Mouse (Mus musculus) neutrophil, adult 59 days (primary cell): Measurements from ENCODE around the gene Amy1. TPM values are rescaled to one million over a fixed set of nuclear protein-coding genes. Genes with fewer than 3 reads are reported as not detected.

Experiments
- total RNA-seq, 2 experiments: library from RNA; stranded (reverse); gene quantifications; 1 replicate in 1 of 2; 2 replicates in 1 of 2; pipeline ENCODE4 v1.2.4; 2023

The Amy1 gene
- under 1 TPM; 0.46 to 0.84 TPM for total RNA-seq

DNA sequence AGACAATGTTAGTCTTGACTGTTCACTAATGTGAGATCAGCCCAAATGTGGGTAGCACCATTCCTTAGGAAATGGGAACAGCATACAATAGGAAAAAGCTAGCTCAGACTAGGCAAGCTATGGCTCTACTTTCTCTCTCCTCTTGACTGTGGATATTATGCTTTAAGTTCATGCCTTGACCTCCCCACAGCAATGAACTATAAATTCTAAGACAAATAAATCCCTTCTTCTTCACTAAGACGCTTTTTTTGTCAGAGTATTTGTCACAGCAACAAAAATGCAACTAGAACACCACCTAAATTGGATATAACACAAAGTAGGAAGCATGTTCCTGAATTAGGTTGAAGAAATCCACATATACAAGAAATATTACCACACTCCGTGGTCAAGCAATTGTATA is at the start of gene Amy1:
TSS of gene Amy1 (minus strand) at position 101 of the 400 bp plus-strand sequence.

DNA sequence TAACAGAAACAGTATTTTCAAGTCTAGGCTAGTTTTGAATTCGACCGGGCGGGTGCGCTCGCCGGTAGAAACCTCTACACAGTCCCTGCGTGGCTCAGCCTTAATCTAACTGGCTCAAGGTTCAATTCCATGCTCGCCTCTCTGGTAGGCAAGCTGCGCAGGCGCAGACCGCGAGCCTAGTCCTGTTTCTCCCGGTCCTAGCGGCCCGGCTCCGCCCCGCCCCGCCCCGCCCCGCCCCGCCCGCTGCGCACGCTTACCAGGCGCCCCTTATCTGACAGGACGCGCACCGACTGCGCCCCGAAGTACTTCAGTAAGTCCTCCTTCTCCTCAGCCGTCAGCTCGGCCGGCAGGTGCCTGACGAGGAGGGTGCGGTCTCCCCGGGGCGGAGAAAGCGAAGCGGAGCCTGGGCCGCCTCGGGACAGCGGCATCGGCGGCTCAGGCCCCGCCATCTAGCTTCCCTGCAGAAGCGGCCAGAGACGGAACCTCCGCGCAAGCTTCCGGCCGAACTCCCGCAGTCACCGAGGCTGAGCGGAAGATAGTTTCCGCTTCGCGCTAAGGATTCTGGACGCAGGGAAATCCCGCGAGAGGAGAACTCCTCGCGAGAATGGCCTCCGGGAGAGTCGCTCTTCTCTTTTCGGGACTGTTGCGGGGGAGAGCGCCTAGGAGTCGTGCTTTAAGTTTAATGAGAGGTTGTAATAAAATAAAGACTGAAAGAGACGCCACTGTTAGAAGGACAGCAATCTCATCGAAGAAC is 23.3 kb upstream of the Amy1 start, which contains the start of gene Rnpc3:
TSS of gene Rnpc3 (minus strand) at position 544 of the 754 bp plus-strand sequence.

GRCm38 (mm10) chr3:113532328-113532727 is 74.2 kb downstream of the Amy1 start, which contains the start of gene Amy2a1:
Gene Amy2a1 (minus strand): TSS chr3:113532428.

Other genes with a start within 250 kb of the Amy1 start
- not detected for gene Amy2a1, start 74.3 kb downstream of the Amy1 start, total RNA-seq
- 10 to 100 TPM; 30.1 to 36.1 TPM for gene Rnpc3, start 23.4 kb upstream of the Amy1 start, total RNA-seq